8 mouse cellular contexts compared by ENCODE assay signal in genomic region chr9:78176831-78177230, GRCm38 (mm10). TPM values are rescaled to one million over a fixed set of nuclear protein-coding genes. Genes with fewer than 3 reads are reported as not detected.
DNase-seq lines count a peak whose midpoint lies in the region; ATAC-seq and TF ChIP-seq lines count a peak whose summit lies in the region.

No protein-coding gene starts in this region.

- H3K9me3 ChIP-seq in heart, embryonic 11.5 days (replicated peaks; ENCODE audit: control insufficient read depth, low read length): no peaks in the 10 kb centered on the region
- H3K9me3 ChIP-seq in midbrain, embryonic 10.5 days (replicated peaks): no peaks in the 10 kb centered on the region

- intact Hi-C loops in left cerebral cortex, postnatal 36 days (cut with DNase I): no loop called here

- no peak overlapping the region for H3K9ac ChIP-seq in heart, embryonic 11.5 days (ENCODE audit: low read depth, low read length)

- H3K27me3 ChIP-seq in heart, embryonic 11.5 days (ENCODE audit: control insufficient read depth, insufficient read depth, low read length): no peaks in the 10 kb centered on the region
- H3K27me3 ChIP-seq in midbrain, embryonic 10.5 days (ENCODE audit: low read depth, poor library complexity, severe bottlenecking): peaks cover 6% of the 10 kb centered on the region; the same call in 1 of the 2 replicates

- H3K4me1 ChIP-seq in heart, embryonic 11.5 days (ENCODE audit: control insufficient read depth, insufficient read depth, low read length): 0 out of 2 replicates have a peak, but pooled peaks cover 3% of the 10 kb centered on the region
- peaks cover 8% of the 10 kb centered on the region for H3K4me1 ChIP-seq in midbrain, embryonic 10.5 days

- WGBS in heart, embryonic 11.5 days (ENCODE audit: insufficient replicate concordance): 48% methylated on average over 7 of the region's 7 CpGs
- 62% methylated on average over 7 of the region's 7 CpGs for WGBS in midbrain, embryonic 10.5 days

- H3K4me3 ChIP-seq in layer of hippocampus, adult 2 months: peak overlapping the region; percentile 93
- 0 out of 2 replicates have a peak overlapping the region, but pooled peaks have one; percentile 75 for H3K4me3 ChIP-seq in heart, embryonic 11.5 days (ENCODE audit: low read depth, low read length)
- H3K4me3 ChIP-seq in midbrain, embryonic 10.5 days: peak overlapping the region; percentile 66

- peak overlapping the region; percentile 76 for H3K4me2 ChIP-seq in heart, embryonic 11.5 days

- no peak for ATAC-seq in heart, embryonic 11.5 days (replicated peaks; ENCODE audit: insufficient number of reproducible peaks, low FRiP score, low TSS enrichment)

- TF ChIP-seq CTCF in layer of hippocampus, adult 2 months (conservative IDR thresholded peaks at IDR 0.05): no peak

- DNase-seq in layer of hippocampus, adult 2 months (ENCODE audit: low spot score in 2 of 2): no peak
- no peak for DNase-seq in layer of hippocampus, adult 9-11 months
- DNase-seq in T-cell, adult 2 months (ENCODE audit: low spot score): peak; percentile 61
- DNase-seq in left cerebral cortex, postnatal 36 days (ENCODE audit: low spot score in 2 of 2): peak; percentile 23 to 24
- DNase-seq in midbrain, embryonic 10.5 days (ENCODE audit: low spot score): no peak
- peak; percentile 27 to 42 for DNase-seq in thymus, postnatal 36 days
- no peak for DNase-seq in adrenal gland, postnatal 4 days (ENCODE audit: low spot score in 2 of 2)

- H3K36me3 ChIP-seq in heart, embryonic 11.5 days (ENCODE audit: control insufficient read depth, insufficient read depth, low read length): no peaks in the 10 kb centered on the region
- no peaks in the 10 kb centered on the region for H3K36me3 ChIP-seq in midbrain, embryonic 10.5 days

- peak overlapping the region; percentile 99 for H3K27ac ChIP-seq in layer of hippocampus, adult 2 months
- H3K27ac ChIP-seq in heart, embryonic 11.5 days (ENCODE audit: low read depth, low read length): peak overlapping the region; percentile 98
- peak overlapping the region; percentile 93 for H3K27ac ChIP-seq in midbrain, embryonic 10.5 days (replicated peaks)

RNA-seq across cellular contexts. Expression of gene Gsta4, which starts 5.7 kb away (rescaled TPM):
- total RNA-seq in layer of hippocampus, adult 2 months (2021): 10 to 100 TPM; 48.4 to 50.1 TPM
- 87.5 and 88.7 TPM in 2 replicates for polyA plus RNA-seq in heart, embryonic 11.5 days (2014; fragmentation: Nextera tagmentation; extraction: Ambion mirVana)
- total RNA-seq in left cerebral cortex, postnatal 36 days (2021): 10 to 100 TPM; 32.4 to 35.9 TPM
- polyA plus RNA-seq in midbrain, embryonic 10.5 days (2016; fragmentation: Nextera tagmentation; extraction: Ambion mirVana): 35.6 and 53.6 TPM in 2 replicates
- 10 to 100 TPM; 55.6 to 61.1 TPM for total RNA-seq in adrenal gland, postnatal 4 days (2021)

RNA-seq across cellular contexts. Expression of gene Gsta1, which starts 53.6 kb away (rescaled TPM):
- total RNA-seq in layer of hippocampus, adult 2 months (2021): not detected
- not detected in 2 replicates for polyA plus RNA-seq in heart, embryonic 11.5 days (2014; fragmentation: Nextera tagmentation; extraction: Ambion mirVana)
- total RNA-seq in left cerebral cortex, postnatal 36 days (2021): not detected
- not detected in 2 replicates for polyA plus RNA-seq in midbrain, embryonic 10.5 days (2016; fragmentation: Nextera tagmentation; extraction: Ambion mirVana)
- under 1 TPM in 1 of 2 experiments, not detected in 1; 0.36 TPM for total RNA-seq in adrenal gland, postnatal 4 days (2021)

Comparison
In these comparisons a context has a peak if more than half of its experiments do, and no peak if none do; other contexts are left out.
1. DNase-seq: peak in T-cell, adult 2 months (single experiment), left cerebral cortex, postnatal 36 days (2 of 2) and thymus, postnatal 36 days (2 of 2); none in layer of hippocampus, adult 2 months (0 of 2), layer of hippocampus, adult 9-11 months (single experiment), midbrain, embryonic 10.5 days (single experiment) and adrenal gland, postnatal 4 days (0 of 2).
2. Peak in every context shown above with its lines, with median percentiles within 50 percentile points of each other: H3K27ac ChIP-seq and H3K4me3 ChIP-seq.